Mouse (Mus musculus) lung, postnatal 10 days (tissue): Measurements from ENCODE around the gene Acot12.
A peak's percentile ranks its signal among the peaks of the same experiment; 100 is the strongest.
"Not testable (repeated sequence)": the region's sequence is repeated elsewhere in the genome, so short reads cannot be mapped to it uniquely, and the experiment has no call there.

Experiments used
- DNase-seq: peaks from one replicate; pipeline ENCODE4 v3.0.0; 2021

The Acot12 gene

DNA sequence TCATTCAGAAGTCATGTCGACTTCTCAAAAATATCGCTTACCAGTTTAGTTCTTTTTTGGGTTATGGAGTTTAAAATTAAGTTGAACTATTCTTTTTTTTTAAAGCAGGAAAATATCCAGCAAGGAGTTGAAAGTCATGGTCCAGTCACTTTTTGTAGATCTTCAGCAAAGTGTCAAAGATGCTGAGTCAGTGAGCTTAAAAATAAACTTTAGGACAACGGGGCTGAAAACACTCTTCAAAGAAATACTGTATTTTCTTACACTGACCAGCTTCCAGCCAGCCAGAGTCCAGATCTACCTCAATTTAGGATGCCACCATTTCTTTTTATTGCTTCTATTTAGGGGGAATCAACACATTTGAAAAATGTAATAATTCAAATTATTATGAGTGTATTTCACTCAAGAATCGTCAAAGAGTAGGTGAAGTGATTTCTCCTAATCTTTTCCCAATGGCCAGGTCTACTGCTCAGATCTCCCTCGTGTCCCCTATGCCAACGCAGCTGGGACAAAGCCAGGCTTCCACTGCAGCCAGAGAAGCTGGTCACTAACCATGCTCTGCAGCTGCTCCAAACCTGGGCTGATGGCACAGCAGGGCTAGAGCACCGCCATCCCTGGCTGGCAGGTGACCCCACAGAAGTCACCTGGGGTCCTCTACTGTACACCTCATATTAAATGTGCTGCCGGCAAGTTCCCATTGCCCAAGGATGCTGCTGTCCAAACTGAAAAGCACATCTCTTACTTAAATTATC is 19.2 kb downstream of the Acot12 start:
- DNase-seq, result no peak

DNA sequence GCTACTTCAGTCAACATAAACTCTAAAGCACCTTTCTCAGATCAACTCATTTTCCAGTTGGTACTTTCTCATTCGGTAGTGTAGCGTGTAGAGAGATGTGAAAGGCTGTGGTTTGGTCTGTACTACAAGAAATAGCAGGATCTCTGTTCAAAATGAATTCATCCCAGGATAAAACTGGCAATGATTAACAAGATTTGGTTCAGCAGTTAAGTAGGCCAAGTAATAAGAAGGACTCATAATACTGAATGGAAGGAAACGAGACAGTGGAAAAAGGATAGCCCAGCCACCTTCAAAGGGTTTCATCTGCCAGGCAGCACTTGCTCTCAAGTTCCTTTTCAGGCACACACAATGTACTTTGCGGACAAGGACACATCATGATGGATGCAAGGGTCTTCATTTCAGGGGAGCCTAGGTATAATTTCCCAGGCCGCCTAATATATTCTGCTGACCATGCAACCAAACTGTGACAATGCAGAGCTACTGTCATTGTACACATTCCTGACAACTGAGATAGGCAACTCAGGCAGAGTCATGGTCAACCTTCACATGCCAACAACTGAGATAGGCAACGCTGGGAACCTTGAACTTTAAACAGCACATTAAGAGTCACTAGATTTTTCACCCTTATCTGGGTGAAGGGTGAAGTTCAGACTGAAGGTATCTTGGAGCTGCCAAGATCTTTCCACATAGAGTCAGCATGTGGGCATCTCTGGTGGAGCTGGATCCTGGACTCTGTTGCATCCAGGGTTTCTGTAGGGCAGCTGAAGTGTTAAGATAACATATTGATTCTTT is 20.5 kb downstream of the Acot12 start:
- DNase-seq, result no peak

DNA sequence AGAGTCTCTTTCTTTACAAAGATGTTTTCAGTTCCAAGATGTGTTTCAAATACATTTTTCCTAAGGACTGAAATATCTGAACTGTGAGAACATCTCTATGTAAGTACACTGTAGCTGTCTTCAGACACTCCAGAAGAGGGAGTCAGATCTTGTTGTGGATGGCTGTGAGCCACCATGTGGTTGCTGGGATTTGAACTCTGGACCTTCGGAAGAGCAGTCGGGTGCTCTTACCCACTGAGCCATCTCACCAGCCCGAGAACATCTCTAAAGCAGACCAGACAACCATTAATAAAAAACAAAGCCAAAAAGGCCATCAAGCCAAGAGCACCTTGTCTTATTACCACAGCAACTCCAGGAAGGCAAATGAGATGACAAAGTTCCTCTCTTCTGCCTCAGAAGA is 22.3 kb downstream of the Acot12 start:
- not testable (repeated sequence) for DNase-seq

DNA sequence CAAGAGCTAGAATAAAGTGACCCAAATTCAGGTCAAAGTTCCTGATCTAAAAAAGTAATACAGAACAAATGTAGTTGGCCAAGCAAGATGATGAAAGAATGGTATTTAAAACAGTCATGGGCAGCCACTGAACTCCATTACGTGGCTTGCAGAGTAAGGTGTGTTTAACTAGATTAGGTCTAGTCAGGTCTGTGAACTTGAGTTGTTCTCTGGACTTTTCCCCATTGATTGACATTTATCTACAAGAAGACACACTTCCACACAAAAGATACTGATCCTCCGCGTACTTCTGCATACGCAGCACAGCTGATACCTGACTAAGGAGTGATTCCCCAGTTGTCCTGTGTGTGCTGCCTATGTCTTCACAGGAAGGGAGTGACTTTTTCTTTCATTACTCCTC is 24.3 kb downstream of the Acot12 start:
- DNase-seq, result no peak

DNA sequence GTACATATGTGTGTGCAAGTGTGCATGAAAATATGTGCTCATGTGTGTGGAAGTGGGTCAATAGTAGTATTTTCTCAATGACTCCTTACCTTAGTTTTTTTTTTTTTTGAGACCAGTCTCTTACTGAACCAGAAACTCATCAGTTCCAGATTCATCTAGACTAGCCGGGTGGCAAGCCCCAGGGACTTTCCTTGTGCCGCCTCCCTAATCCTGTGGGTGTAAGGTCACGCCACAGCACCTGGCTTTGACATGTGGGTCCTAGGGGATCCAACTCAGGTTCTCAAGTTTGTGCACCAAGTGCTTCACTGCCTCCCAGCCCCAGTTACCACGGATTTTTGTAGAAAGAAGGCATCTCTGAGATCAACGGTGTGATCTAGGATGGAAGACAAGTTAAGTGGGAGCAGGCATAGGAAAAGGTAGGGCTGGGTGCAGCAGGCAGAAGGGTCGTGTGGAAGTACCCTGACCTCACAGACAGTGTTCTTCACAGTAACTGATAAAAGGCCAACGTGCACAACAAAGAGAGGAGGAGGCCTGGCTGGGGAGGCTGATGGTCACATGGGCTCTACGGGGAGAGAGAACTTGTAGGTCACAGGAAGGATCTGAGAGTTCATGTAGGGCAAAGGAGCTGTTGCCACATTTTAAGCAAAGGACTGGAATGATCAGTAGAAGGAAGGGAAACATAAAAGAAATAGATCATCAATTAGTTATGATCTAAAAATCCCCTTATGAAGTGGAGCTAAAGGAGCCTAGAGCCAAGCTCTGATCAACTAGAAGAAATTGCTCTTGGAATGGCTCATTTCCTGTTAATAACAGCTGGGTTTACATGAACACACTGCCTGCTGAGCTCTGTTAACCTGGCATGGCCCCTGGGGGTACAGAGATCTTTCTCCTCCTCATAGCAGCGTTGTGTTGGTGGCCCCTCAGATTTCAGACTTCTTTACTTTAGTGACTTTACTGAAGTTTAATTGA is 27.7 kb downstream of the Acot12 start:
- DNase-seq, result no peak

DNA sequence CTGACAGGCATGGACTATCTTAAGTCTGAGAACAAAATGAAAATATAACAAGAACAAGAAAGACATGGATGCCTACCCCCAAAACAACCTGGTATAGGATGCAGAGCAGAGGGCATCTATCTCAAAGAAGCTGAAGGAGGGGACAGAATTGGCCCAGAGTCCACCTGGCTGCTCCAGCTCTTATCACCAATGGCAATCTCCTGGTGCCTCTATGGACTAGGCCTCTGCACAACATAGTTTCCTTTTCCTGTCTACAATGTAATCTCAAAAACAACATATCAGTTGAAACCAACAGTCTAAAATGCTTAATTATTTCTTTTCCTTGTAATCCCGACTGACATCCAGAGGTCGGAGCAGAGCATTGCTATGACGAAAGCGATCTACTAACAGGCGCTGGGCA is 36.8 kb downstream of the Acot12 start:
- no peak for DNase-seq

DNA sequence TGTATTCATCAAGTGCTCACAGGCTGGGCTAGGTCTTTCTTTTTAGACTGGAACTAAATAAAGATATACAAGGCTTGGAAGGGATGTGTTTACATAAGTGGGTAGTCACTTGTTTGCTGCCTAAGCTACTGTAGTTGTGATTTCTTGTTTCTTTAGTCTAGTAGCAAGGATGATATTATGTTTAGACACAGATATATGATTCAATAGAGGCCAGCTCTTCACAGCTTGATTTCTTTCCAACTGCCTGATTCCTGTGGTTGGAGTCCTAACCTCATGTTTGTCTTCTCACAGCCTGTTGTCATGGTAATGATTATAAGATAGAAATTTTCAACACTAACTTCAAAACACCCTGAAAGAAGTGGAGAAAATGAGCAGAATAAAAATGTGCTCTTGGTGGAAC is 38.6 kb downstream of the Acot12 start:
- peak; percentile 22 for DNase-seq

DNA sequence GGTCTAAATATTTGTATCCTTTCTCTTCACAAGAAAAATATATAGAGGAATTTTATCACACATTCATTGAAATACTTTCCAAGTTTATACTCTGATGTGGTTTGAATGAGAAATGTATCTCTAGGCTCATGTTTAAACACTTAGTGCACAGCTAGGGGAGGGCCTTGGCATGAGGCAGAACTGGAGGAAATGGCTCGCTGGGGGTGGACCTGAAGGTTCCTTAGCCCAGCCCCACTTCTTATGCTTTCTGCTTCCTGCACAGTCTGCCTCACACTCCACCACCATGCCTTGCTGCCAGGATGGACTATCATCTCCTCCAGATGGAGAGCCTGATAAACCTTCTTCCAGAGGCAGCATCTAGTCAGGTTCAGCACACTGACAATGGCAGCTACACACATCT is 50.7 kb downstream of the Acot12 start:
- peak; percentile 6 for DNase-seq

DNA sequence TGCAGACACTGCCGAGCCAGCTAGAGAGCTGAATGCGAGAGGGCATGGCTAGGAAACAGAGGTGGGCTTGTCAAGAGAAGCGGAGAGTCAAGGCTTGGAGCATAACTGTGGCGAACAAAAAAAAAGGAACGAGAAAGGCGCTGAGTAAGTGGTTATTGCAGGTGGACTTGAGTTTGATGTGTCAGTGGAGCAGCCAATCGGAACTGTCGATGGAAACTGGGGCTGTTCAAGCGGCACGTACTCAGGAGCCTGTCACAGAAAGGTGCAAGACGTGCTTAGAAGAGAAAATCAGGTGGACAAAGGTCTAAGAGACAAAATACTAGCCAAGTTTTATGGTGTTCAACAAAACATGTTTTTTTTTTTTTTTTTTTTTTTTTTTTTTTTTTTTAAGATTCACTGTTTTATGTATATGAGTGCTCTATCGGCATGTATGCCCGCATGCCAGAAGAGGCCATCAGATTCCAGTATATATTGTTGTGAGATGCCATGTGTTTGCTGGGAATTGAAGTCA is 53.7 kb downstream of the Acot12 start:
- no peak for DNase-seq

DNA sequence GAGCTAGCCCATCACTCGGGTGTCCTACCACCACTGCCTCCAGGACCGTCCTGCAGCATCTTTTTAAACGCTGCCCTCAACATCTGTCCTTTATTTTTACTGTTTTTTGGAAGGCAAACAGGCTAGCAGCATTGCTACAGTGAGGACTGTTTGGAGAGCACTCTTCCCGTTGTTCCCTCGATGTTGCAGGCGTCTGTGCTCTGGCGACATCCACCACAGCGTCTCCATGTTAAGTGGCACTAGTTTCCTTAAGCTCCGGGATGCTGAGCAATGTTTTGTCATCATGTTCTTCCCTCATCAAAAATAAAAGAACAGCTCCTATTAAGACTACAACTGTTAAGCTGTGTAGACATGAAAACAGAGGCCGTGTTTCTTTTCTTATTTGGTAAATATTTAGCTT is 54.3 kb downstream of the Acot12 start:
- DNase-seq, result no peak

DNA sequence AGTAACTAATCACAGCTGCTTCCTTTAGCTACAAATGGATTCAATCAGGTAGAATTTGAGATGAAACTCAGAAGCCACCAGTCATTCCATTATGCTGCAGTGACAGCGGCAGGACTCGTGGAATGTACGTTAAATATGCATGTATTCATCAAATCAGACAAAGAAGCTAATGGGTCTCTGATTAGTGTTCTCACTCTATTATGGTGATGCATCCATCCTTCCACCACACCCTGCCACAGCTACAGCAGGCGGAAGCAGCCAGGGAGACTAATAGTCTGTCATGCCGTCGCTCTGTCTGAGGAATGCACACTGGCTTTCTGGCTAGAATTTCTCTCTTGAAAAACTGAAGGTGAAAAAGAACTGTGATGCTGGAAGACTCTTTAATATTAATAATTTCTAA is 54.7 kb downstream of the Acot12 start:
- DNase-seq, result no peak

DNA sequence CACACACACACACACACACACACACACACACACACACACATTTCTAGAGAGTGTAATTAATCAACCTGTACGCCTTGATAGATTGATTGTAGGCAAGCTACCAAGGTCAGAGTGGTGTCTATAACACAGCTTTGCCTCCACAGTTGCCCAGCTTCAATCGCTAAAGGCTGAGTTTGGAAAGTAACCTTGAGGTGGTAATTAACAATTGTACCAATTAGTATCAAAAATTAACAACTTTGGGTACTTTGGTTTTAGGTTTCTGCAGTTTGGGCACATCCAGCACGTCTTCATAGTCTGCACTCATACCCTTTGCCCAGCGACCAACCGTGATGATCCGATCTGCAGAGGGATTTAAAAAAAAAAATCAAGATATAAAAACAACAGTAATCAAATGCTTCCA is 55.6 kb downstream of the Acot12 start:
- no peak for DNase-seq

DNA sequence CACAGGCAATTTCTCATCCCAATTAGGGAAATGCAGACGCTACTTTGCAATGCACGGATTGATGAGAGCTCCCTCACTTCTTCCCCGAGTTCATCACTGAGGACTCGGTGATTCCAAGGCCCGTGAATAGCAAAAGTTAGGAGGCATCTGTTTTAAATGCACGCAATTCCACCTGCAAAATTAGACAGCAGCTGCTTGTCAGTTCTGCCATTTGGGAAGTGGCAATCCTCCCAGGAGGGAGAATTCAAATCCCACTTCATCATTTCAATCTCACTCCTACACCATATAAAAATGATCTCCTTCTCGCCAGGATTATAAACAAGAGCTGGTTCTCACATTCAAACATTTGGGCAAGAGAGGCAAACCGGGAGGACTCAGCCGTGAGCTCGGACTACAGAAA is 56.1 kb downstream of the Acot12 start:
- no peak for DNase-seq

DNA sequence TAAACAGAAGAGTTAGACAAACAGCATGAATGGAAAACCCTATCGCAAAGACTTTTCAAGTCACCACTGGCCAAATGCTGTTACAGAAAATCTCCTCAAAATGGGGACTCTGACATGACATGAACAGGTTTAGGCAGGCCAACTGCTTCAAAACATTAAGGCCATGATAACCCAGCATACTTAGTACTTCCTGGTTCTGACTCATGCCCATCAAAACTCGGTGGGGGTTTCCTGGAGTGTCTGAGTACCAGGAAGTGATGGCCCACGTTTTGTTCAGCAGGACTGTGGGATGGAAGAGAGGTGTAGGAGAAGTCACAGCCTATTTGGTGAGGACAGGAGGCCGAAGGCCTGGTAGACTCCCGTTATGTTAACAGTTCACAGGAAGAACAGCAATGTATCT is 60.4 kb downstream of the Acot12 start:
- no peak for DNase-seq

DNA sequence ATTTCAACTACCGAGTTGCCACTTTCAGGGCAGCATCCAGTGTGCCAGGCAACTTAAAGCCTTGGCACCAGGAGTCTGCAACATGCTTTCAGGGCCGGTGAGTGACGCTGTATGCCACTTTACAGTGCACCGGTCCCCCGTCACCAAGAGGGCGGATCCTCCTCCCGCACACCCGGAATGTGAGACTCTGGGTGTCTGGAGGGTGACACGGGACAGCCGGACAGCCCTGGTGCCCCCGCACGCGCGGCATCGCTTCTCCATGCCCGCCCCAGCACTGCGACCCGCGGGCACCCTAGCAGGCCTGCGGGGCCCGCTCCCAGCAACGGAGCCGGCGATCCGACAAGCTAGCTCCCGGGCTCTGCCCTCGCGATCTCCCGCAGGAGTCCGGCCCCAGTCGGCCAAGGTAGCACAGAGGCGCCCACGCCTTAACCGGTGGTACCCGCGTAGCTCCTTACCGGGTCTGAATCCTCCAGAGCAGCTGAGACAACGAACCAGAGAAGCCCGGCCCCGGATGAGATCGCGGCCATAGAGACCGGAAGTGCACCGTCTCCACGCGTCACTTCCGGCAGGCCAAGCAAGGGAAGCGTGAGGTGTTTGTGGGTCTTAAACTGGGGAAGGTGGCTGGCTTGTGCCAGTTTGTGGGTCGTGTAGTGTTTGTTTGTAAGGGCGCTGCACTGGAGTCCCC is 66.0 kb downstream of the Acot12 start, which contains the start of gene Zcchc9:
Gene Zcchc9, minus strand, starts transcription at position 551 of the 685 bp plus-strand sequence.
- peak; percentile 90 for DNase-seq

DNA sequence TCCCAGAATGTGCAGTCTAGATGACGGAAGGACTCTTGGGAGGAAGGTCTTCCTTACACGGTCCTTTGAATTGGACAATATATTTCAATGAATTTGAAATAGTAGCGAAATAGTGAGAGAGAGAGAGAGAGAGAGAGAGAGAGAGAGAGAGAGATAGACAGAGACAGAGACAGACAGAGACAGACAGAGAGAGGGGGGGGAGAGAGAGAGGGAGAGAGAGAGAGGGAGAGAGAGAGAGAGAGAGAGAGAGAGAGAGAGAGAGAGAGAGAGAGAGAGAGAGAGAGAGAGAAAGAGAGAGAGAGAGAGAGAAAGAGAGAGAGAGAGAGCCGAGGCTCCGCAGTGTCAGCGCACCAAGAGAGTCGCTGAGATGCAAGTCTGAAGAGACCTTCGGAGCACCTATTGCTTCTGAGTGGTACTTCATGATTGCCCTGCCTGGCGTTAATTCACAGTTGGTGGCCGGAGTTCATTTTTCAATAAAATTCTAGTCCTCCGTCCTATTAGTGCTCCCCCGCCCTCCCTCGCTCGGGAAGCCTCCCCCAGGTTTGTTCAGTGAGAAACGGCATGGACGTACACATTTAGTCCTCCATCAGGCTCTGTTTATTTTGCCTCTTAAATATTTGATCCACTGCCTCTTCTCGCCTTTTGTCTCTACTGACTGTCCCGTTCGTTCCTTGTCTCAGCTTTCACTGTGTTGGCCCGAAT is 66.7 kb downstream of the Acot12 start:
- no peak for DNase-seq

DNA sequence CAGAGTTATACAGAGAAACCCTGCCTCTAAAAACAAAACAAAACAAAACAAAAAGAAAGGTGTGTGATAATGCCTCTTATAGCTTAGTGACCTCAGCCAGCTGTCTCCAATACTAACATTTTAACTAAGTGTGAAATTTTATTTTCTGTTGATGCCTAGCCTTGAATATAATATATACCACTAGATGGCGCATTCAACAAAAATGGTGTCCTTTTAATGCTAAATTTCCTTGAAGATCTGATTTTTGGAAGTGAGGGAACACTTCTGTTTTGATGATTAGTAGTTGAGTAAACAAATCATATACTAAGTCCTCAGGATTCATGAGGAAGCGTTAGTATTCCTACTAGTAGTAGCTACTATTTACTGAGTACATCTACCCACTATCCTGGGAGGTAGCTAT is 68.2 kb downstream of the Acot12 start:
- no peak for DNase-seq

DNA sequence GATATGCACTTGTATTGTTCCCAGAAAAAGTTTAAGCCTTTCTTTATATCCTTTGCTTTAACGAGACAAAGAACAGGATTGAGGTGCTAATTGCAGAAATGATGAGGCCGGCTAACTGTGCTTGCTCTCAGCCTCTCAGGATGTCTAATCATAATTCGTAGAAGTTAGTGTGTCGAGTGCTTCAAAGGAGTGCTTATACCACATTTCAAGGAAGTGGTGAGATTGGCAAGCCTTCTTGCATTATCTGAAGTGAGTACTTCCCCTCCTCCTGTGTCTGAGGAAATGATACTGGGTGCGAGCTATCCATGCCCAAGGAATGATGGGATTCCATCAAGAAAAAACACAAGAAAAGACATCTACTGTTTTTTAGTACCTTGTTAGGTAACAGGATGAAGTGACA is 73.4 kb downstream of the Acot12 start:
- DNase-seq, result no peak

DNA sequence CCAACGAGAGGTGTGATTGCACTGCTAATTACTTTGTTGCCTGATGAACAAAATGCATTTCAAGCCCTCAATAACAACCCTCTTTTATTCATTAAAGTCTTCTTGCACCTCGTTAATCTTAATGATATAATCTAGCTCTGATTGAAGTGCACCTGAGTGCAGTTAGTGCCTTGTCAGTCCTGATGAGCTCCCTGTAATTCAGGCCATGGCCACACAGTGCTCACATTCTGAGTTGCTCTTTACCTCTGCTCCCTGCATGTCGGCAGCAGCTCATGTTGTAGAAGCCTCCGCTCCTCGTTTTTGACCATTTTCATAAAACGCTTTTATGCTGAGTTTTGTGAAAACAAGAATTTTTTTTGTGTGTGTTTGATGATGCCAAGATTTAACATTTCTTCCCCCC is 82.4 kb downstream of the Acot12 start:
- DNase-seq, result no peak

DNA sequence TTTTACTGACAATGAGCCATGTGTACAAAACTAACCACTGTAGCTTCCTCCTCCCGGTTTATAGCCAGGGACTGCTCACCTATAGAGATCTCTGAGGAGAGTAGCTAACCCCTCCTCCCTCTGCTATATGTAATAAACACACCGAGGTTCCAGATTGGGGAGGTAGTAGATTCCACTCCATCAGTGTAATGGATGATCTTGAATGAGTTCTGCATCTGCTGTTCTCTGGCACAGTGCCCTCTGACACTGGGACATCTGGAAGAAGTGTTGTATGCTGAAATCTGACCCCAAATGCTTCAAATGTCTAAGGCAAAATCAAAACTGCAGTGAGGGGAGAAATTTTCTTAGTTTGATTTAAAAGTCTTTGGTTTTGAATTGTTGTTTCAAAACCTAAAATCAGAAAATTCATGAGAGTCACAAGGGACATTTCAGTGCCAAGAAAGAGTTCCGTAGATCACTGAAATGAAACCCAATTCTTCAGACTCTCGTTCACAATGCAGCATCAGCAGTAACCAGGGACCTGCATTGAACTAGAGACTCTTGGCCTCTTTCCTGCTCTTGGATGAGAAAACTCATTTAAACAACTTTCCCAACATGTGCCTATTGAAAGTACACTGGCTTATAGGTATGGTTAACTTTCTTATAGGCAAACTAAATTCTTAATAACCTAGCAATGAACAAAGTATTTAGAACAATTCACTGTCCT is 83.7 kb downstream of the Acot12 start:
- peak; percentile 67 for DNase-seq

DNA sequence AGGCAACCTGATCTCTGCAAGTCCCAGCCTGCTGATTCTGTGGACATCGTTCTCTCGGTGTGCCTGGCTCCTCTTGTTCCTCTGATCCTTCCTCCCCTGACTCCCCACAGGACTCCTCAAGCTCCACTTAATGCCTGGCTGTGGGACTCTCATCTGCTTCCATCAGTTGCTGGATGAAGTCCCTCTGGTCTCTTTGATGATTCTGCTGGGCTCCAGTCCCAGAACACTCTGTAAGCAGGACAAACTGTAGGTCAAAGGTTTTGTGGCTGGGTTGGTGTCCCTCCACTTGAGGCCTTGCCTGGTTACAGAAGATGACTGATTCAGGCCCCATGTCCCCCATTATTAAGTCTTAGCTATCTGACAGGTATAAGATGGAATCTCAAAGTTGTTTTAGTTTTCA is 84.8 kb downstream of the Acot12 start:
- no peak for DNase-seq
